Mouse (Mus musculus): ENCODE results near the gene Fez2. TPM values are rescaled to one million over a fixed set of nuclear protein-coding genes. Genes with fewer than 3 reads are reported as not detected.
A peak's percentile ranks its signal among the peaks of the same experiment; 100 is the strongest.

Gene Fez2
- total RNA-seq, 1 experiment from 2014 or later: 42.9 TPM

DNA sequence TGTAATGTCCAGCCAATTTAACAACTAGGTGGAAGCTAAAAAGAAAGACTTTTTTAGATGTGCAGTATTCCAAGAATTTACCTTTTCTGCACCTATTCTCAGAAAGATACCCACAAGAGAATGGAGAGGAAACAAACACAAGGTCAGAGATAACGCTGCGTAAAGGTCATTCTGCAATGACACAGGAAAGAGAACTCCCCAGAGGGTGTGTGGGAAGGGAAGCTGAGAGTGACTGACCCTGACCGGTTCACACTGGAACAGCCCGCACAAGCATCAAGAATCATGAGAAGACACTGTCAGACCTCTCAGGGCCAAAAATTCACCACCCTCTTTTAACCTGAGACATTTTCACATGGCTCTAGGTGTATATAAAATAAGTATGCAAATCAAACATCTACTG is 10.4 kb downstream of the Fez2 start:
- DNase-seq: peak; percentile 38

DNA sequence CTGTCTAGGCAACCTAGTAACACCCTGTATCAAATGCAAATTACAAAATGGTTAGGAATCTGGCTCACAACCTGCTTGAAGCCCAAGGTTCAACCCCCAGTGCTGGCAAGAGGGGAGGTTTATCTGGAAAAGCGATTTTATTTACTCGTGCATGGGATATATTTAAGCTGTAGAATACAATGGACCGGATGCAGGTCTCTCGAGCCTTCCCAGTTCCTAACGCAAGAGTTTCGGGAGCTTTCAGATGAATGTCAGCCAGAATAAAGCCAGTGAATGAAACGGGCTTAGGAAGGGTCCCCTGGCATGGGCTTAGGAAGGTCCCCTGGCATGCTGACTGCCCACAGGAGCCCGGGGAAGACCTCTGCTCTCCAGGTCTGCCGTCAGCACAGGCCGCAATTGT is 11.1 kb downstream of the Fez2 start:
- DNase-seq: no peak

DNA sequence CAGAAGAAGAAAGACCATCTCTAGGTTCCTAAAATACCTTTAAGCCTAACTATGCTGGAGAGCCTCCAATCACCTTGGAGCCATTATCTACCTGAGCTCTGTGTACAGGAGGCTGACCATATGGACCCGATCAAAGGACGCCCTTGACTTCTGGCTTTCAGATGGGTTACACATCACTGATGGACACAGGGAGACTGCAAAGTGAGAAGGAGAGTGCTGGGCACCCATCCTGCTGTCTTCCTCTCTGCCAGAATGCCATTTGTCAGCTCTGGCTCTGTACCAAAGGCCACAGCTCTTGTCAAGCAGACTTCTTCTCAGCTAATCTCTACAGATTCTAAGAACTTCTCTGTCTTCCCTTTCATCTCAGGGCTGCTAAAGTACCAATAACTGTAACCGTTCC is 12.6 kb downstream of the Fez2 start:
- DNase-seq: peak; percentile 45

DNA sequence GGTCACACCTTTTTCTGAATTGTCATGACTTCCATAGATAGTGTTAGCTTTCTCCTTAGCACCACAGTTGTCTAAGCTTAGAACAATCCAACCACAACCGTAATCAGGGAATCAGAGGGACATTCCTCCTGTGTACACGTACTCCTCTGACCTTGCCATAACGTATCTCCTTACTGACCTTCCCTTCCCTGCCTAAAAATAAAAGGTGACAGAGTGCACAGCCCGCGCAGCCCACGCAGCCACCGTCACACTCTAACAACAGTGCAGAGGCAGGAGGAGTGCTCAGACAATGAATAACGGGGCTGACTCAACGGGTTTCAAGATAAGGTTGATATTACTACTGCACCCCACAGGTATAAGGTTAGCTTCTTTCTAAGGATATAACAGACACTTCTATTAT is 14.1 kb downstream of the Fez2 start:
- DNase-seq: no peak

DNA sequence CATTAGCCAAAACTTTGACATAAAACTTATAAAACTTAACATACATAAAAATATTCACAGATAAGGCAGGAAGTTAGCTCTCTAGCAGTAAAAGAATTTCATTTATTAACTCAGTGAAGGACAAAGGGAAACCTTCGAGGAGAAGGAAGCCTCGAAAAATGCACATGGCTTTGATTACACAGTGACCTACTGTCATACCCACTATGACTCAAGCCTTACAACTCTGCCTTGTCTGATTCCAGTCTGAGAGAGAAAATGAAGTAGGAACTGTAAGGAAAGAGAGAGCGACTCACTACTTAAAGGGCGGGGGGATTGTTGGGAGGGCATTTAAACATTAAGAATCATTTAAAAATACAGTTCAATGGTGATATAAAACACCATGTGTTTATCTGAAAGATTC is 14.7 kb downstream of the Fez2 start:
- no peak for DNase-seq

DNA sequence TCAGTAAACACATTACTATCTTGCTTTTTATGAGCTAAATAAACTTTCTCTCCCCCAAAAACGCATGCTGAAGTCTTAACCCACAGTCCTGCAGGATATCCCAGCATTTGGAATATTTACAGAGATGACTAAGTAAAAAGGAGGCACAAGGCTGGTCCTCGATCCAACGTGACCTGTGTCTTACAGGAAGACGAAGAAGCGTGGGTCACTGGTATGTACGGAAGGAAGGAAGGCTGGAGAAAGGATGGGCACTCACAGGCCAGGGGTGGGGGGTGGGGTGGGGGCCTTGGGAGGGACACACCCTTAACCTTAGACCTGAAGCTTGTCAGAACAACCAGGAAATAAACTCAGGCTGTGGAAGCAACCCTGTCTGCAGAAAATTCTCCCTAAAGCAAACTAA is 15.8 kb downstream of the Fez2 start:
- DNase-seq: no peak

DNA sequence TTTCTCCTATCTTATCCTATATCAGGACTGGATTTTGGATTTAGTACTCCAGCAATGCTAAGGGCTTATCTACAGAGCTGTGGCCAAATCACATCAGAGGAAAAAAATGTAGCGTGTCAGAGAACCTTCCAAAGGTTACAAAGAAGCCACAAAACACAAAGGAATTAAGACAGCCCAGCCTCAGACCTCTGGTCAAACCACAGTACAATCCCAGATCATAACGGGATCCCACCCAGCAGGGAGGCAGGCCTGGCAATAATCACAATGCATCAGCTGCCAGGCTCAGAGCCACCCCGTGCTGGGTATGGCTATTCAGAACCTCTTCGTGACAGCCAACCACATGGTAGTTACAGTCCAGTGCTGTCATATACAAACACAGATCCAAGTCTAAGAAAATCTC is 16.2 kb downstream of the Fez2 start:
- DNase-seq: no peak

DNA sequence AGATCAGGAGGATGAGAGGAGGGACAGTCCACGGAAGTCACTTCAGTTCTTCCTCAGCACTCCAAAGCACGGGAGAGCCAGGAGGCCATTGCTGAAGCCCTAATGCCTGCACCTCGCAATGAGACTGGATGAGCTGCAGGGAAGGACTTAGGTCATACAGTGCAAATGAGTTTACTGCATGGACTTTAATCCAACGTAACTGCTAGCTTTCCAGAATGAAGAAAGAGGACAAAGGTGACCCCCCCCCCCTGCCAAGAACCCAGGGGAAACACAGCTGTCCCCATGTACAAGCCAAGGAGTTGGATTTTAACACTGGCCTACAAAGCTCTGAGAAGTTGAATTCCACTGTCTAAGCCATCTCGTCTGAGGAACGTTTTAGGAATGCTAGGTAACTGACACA is 16.6 kb downstream of the Fez2 start:
- DNase-seq: no peak

DNA sequence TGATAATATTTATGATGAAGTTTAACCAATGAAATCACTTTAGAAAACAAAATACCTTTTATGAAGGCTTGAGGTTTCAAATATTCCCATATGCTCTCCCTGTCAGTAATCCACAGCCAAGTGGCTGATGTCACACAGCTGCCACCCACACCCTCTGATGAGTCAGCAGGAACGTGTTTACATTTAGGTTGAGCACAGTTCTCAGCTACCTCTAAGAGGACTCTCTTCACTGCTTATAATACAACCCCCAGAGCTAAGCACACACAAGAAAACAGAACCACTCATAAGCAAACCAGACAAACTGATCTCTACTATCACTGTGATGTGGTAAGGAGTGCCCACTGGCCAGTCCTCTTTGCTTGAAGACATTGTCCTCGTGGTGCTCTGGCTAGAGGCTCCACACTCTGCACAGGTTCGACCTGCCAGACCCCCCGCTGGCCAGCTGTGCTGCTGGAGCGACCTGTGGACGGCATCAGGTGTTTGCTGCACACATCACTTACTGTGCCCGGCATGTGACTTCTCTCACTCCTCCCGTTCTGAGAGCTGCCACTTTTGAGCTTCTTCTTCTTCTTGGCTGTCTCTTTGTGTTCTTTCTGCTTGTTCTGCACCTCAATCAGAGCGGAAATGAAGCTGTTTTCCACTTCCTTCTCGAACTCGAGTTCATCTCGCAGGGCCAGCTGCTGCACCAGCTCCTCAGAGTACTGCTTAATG is 17.7 kb downstream of the Fez2 start:
- no peak for DNase-seq

DNA sequence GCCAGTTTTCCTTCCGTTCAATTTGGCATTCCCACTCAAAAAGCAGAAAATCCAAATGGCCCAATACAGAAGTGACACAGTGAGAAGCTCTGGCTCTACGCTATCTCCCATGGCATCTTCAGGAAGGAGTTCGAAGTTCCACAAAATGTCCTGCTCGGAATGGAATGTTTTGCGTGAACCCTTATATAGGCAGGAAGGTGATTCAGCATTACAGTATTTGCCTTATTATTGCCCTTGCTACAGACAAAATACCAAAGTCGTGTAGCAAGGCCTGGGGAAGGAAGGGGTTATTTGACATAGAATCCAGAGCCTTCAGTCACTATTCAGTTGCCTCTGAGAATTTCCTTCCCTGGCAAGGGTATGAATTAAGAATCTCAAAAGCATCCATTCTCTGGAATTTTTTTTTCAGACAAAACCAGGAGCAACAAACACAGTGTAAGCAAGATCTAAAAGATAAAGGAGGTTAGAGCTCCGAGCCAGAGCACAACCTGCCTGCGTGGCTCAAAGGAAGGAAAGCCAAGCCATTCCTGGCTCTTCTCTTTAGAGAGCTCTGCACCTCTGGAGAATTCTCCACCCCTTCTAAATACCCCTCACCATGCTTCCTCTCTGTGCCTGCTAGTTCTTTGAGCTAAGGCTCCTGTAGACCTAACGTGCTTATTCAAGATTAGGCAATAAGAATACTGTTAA is 25.4 kb downstream of the Fez2 start:
- no peak for DNase-seq

DNA sequence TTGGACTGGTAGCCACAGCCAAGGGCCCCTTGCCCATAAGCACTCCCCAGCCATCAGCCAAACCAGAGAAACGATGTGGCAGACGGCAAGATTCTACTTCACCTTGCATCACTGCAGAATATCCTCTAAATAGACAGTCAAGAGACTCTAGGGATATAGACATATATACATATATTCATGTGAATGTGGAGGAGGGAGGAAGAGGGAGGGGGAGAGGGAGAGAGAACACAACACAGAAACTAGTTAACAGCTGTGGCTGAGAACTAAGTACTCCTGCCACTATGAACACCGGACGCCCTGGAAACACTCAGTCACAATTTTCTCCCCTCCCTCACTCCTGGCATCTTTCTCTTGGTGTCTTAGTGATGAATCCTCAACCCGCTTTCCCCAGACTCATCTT is 28.4 kb downstream of the Fez2 start:
- no peak for DNase-seq

DNA sequence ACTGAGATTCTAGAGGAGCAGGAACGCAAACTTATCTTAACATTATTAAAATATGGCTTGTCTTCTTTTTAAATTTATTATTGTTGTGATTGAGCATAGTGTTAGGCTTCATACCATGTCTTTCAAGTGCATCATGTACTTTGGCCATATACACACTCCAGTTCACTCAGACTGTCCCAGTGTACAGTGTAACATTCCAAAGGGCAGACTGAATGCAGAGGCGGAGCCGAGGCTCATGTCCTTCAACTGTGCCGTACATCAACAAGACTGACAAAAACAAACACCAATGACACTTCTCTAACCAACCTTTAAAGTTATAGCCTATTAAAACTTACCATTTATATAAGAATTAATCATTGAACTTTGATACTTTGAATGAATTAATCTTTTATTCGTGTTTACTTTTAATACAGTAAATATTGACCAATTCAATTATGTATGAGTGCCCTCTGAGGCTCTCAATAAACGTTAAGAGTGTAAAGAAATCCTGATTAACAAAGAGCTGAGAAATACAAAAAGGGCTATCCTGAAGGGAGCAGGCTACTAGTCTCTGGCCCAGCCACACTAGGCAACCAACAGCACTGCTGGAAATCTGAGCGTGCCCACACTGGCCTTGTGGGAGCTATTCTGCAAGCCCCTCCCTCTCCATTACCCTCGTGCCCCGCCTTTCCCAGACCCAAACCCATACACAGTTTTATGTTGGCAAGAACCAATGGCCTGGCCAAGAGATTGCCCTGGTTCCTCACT is 29.7 kb downstream of the Fez2 start:
- DNase-seq: no peak

DNA sequence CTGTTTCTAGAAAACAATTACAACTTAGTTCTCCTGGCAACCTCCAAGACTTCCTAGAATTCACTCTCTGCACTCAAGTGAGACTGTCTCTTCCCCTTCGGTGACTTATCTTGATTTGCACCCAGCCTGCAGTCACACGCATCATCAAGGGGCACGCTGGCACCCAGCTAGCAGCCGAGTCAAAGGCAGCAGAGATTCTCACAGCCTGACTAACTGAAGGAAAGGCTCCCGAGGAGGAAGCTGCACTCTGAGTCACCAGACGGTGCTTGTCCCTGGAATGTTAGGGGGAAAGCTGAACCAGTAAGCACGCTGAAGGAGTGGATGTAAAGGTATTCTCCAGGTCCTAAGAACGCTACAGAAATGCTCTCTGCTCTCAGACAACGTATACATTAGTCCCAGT is 30.3 kb downstream of the Fez2 start:
- peak; percentile 28 for DNase-seq

DNA sequence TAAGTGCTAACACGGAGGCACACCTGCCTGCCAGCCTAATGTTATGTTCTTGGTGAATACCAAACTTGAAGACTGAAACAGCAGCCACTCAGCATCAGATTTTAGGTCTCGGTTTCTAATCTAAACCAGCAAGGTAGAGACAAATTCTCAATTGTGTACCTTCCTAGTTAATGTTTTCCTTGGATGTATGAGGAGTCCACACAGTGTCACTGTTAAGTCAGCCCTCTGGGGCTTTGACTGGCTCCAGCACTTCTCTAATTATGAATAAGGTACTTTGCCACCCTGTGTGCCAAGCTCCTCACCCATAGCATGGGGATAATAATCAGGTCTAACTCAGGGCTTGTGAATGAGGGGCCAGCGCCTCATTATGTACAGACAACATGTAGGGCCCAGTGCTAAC is 35.6 kb downstream of the Fez2 start:
- DNase-seq: no peak

DNA sequence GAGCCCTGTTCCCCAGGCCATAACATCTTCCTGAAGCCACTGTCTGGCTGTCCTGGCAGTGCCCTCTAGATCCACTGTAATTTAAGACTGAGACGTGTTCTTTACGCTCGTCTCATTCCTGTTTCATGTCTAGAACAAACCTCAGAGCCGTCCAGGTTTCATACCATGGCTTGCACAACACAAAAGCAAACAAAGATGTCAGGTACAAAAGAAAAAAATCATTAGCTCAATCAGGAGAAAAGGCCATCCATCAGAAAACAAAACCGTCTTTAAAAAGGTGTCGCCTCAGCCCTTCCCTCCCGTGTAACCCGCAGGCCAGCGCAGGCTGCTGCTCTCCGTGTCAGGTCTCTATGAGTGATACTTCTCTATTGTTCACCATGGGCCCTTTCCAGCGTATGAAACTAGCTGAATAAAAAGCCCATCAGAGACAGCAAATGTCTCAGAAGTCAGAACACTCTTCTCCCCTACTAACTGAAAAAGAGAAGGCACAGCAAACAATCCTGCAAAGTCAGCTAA is 38.2 kb downstream of the Fez2 start:
- no peak for DNase-seq

DNA sequence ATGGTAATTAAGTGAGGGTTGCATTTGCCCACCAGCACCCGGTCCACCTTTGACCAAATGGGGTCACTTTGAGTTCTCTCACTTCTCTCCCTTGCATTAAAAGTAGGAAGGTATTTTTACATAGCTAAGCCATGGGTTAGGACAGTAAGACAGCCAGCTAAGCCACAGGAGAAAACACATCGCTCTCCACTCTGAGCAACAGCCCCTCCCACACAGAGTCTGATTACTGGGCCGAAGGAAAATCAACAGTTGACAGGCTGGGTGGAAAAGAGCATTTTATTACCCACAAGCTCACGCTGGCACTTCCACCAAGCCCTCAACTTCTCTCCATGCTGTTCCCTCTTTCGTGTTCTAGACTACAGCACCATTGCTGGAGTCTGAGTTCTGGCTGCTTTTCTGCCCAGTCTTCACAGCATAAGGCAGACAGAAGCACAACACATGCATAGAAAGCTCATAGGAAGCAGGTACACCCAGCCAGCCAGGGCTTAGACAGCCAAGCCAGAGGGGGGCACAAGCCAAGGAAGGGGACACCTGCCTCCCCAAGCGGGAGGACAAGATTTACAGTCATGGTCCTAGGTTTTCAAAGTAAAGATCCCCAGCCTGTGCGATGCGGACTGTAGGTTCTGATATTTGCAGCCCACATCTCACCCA is 38.7 kb downstream of the Fez2 start:
- DNase-seq: no peak

DNA sequence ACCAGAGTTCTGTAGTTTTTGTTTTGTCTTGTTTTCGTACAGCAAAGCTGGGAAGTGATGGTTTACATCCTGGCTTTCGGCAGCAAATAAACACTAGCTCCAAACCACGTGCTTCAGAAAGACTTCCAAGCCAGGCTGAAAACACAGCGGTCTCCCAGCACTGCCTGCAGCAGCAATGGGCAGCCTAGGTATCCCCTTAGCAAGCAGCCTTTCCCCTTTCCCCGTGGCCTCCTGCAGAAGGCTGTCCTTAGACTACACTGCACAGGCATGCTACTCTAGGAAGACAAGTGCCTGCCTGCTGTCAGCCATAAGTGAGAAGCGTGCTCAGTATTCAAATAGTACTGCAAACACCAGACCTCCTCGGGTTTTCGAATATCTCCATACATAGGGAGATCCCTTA is 41.4 kb downstream of the Fez2 start:
- no peak for DNase-seq

DNA sequence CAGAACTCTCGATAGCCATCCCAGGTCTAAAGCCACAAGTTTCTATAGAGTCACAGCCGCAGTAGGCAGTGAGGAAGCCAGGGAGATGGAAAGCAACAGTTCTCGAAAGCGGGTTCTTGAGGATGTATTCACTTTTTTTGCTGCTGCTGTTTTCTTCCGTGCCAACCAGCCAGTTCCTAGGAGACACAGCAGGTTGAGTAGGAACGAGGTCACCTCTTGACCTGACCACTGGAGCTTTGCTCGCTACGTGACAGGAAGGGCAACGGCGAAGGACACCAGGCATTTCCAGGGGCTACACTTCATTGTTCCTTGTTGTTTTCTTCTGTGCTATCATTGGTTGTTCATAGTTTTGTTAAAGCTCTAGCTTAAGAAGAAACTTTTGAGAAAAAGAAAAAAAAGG is 43.2 kb downstream of the Fez2 start:
- no peak for DNase-seq

DNA sequence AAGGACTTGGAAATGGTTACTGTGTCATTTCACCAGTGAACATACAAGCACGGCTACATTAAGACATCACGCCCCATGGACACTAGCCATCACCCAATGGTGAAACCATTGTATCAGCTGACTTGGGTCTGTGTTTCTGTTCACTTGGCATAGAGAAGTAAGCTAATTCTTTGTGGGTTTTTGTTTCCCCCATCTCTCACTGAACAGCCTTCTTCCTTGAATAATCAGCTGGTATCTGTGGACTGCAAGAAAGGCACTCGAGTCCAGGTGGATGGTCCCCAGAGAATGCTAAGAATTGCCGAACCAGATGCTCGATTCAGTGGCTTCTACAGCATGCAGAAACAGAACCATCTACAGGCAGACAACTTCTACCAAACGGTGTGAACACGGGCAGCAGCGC is 44.1 kb downstream of the Fez2 start:
- DNase-seq: no peak

DNA sequence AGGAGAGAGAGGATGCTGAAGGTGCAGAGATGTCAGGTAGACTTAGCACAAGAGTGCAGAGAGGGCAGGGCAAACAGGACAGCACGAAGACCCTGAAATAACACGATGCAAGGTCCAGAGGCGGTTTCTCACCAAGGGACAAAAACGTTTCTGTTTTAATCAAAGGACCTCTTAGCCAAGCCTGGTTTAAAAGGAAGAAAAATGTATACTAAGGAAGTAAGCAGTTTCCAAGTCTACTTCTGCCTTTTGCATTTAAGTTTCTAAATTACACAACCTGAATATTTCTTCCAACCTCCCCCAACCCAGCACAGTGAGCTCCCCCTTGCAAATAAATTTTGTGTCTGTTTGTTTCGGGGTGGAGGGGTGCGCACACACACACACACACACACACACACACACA is 44.8 kb downstream of the Fez2 start:
- DNase-seq: no peak

DNA sequence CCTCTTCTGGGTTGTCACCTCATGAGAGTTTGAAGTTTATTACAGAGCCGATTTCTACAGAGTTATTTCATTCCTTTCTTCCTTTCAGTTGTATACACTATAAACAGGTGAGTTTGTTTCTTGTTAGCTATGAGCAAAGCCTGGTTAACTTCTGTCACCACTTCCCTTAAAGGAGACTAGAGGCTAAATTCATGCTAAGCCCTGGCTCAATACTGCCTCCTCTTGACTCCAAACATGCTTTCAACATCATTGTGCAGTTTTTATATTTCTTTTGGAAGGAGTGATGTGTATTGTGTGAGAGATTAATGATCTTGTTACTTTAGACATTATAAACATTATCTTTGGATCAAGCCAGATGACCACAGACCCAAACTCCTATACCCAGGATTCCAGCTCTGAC is 47.5 kb downstream of the Fez2 start:
- no peak for DNase-seq

DNA sequence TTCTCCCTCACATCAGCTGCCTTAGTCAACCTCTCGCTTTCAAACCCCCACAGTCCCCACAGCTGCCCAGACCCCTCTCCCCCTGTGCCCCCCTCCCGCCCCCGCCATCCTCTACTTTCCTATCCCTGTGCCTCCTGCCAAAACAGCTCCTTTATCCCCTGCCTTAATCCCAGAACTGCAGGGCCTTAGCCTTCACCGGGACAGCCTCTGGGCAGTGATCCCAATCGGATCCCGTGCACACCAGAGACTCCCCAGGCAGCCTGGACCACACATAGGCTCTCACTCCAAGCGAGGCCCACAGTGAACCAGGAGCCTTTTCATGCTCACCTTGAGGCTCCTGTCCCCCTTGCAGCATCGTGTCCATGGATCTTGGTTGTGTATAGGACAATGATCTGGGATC is 49.5 kb downstream of the Fez2 start:
- DNase-seq: no peak

DNA sequence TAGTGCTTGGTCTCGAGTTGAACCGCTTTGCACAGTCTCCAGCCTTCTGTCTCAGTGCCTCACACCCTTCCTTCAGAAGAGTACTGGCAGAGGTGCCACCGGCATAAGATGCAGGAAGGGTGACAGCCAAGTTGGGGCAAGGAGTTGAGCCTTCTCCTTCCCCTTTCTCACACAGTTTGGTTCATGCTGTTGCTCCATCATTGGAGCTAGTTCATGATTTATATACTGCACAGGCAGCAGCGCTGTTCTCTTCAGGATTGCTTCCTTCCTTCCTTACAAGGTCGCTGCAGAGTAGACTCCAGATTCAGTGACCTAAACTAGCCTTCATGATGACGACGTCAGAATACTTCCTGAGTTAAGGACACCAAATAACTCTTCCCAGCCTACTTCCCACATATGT is 51.9 kb downstream of the Fez2 start:
- DNase-seq: no peak

All from adrenal gland, postnatal 14 days (tissue).